Comparison of ENCODE assay signal across 11 mouse cellular contexts in the genomic region with DNA sequence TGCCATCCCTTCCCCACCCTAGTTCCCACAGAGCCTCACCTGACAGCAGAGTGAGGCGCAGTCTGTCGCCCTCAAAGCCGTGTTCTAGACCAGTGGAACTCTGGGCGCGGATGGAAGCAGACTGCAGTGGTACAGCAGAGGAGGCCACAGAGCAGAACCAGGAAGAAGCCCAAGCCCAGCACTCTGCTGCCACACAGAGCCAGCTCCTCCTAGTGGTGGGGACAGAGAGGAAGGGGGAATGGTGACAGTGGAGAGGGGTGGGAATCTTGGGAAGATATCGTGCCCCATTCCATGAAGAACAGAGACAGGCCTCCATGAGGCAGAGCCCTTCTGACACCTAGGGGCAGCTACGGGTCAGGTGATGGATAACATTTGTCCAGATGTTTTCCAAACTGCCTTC. TPM values are rescaled to one million over a fixed set of nuclear protein-coding genes. Genes with fewer than 3 reads are reported as not detected.
DNase-seq lines count a peak whose midpoint lies in the region; ATAC-seq and TF ChIP-seq lines count a peak whose summit lies in the region.
"Had no signal": no experiment of that assay in that cellular context is flagged by ENCODE, and none has a peak within 500 bp of the region (broad histone marks: within the 10 kb centered on the region; RNA-seq: fewer than 3 reads in every experiment).

No protein-coding gene starts in this region.

- WGBS in cerebellum, adult 2 months: 56% methylated on average over 7 of the region's 7 CpGs
- 39% methylated on average over 7 of the region's 7 CpGs for WGBS in limb, embryonic 13.5 days
- WGBS in limb, embryonic 10.5 days: 44% methylated on average over 7 of the region's 7 CpGs
- 40% methylated on average over 7 of the region's 7 CpGs for WGBS in lung, embryonic 14.5 days

- no peak for DNase-seq in cerebellum, adult 2 months
- no peak for DNase-seq in cerebellum, adult 8-10 months
- DNase-seq in limb, embryonic 10.5 days (ENCODE audit: low spot score): no peak
- DNase-seq in R1 (ENCODE audit: low read depth, low spot score): peak; percentile 64
- no peak for DNase-seq in lung, embryonic 14.5 days
- no peak for DNase-seq in urinary bladder, postnatal 36 days (ENCODE audit: low spot score in 2 of 2)
- DNase-seq in cerebellum, postnatal 36 days: no peak
- DNase-seq: left cerebral cortex, postnatal 4 days; right cerebral cortex, postnatal 25 days had no signal

- H3K27ac ChIP-seq in cerebellum, adult 2 months (ENCODE audit: insufficient read depth, low read length): no peak overlapping the region
- no peak overlapping the region for H3K27ac ChIP-seq in limb, embryonic 13.5 days
- H3K27ac ChIP-seq in limb, embryonic 10.5 days: no peak overlapping the region
- H3K27ac ChIP-seq in lung, embryonic 14.5 days (ENCODE audit: low read depth): no peak overlapping the region
- H3K27ac ChIP-seq: heart, embryonic 15.5 days had no signal

- H3K4me1 ChIP-seq in cerebellum, adult 2 months (ENCODE audit: control insufficient read depth, insufficient read depth, low read length): no peaks in the 10 kb centered on the region
- H3K4me1 ChIP-seq in limb, embryonic 13.5 days: no peaks in the 10 kb centered on the region
- H3K4me1 ChIP-seq in limb, embryonic 10.5 days: peaks cover under 1% of the 10 kb centered on the region
- H3K4me1 ChIP-seq in lung, embryonic 14.5 days (ENCODE audit: insufficient read depth): no peaks in the 10 kb centered on the region

- no peaks in the 10 kb centered on the region for H3K27me3 ChIP-seq in cerebellum, adult 2 months (ENCODE audit: control insufficient read depth, insufficient read depth, low read length)
- H3K27me3 ChIP-seq in limb, embryonic 13.5 days: no peaks in the 10 kb centered on the region
- no peaks in the 10 kb centered on the region for H3K27me3 ChIP-seq in limb, embryonic 10.5 days (ENCODE audit: low read depth, poor library complexity, severe bottlenecking)
- no peaks in the 10 kb centered on the region for H3K27me3 ChIP-seq in lung, embryonic 14.5 days (ENCODE audit: insufficient read depth, low read length)
- H3K27me3 ChIP-seq: heart, embryonic 15.5 days had no signal

- H3K36me3 ChIP-seq in limb, embryonic 13.5 days: peaks cover 12% of the 10 kb centered on the region; the same call in 1 of the 2 replicates
- peaks cover 14% of the 10 kb centered on the region for H3K36me3 ChIP-seq in limb, embryonic 10.5 days
- H3K36me3 ChIP-seq in lung, embryonic 14.5 days (ENCODE audit: insufficient read depth): 0 out of 2 replicates have a peak, but pooled peaks cover 7% of the 10 kb centered on the region

- H3K4me3 ChIP-seq in cerebellum, adult 2 months (replicated peaks; ENCODE audit: insufficient read depth, low read depth, low read length): no peak overlapping the region
- no peak overlapping the region for H3K4me3 ChIP-seq in limb, embryonic 13.5 days
- H3K4me3 ChIP-seq in limb, embryonic 10.5 days: no peak overlapping the region
- no peak overlapping the region for H3K4me3 ChIP-seq in lung, embryonic 14.5 days (ENCODE audit: low read depth, low read length)
- H3K4me3 ChIP-seq: heart, embryonic 15.5 days had no signal

- no peak for TF ChIP-seq POLR2A in cerebellum, adult 2 months (IDR thresholded peaks at IDR 0.05; ENCODE audit: borderline replicate concordance, insufficient read depth, low read length)

- TF ChIP-seq CTCF in cerebellum, adult 2 months (IDR thresholded peaks at IDR 0.05; ENCODE audit: borderline replicate concordance, insufficient read depth, low read depth, low read length): 0 out of 2 replicates have a peak, but pooled peaks have one; percentile 2
- TF ChIP-seq CTCF in lung, embryonic 14.5 days (IDR thresholded peaks at IDR 0.05; ENCODE audit: low read depth): peak; percentile 55

- H3K4me2 ChIP-seq in limb, embryonic 13.5 days (replicated peaks): no peak overlapping the region
- no peak overlapping the region for H3K4me2 ChIP-seq in lung, embryonic 14.5 days
- H3K4me2 ChIP-seq: heart, embryonic 15.5 days had no signal

- no peak for ATAC-seq in limb, embryonic 13.5 days (ENCODE audit: low FRiP score, low read depth)
- no peak for ATAC-seq in lung, embryonic 14.5 days (ENCODE audit: insufficient read depth)

- H3K9ac ChIP-seq in limb, embryonic 13.5 days: 0 out of 2 replicates have a peak overlapping the region, but pooled peaks have one; percentile 13
- no peak overlapping the region for H3K9ac ChIP-seq in lung, embryonic 14.5 days
- H3K9ac ChIP-seq: heart, embryonic 15.5 days had no signal

- H3K9me3 ChIP-seq in limb, embryonic 13.5 days: no peaks in the 10 kb centered on the region
- no peaks in the 10 kb centered on the region for H3K9me3 ChIP-seq in limb, embryonic 10.5 days (replicated peaks)
- no peaks in the 10 kb centered on the region for H3K9me3 ChIP-seq in lung, embryonic 14.5 days (ENCODE audit: low read depth, low read length)
- H3K9me3 ChIP-seq: heart, embryonic 15.5 days had no signal

RNA-seq across cellular contexts. Expression of a gene that starts 4.3 kb away (rescaled TPM):
- polyA plus RNA-seq in cerebellum, adult 2 months (2012; rRNA removed): 107 and 108 TPM in 2 replicates
- polyA plus RNA-seq in limb, embryonic 13.5 days (2015; fragmentation: Nextera tagmentation; extraction: Ambion mirVana): 54.4 and 57.2 TPM in 2 replicates
- polyA plus RNA-seq in limb, embryonic 10.5 days (2016; fragmentation: Nextera tagmentation; extraction: Ambion mirVana): 48.5 and 56.4 TPM in 2 replicates
- polyA plus RNA-seq in lung, embryonic 14.5 days (2014; fragmentation: Nextera tagmentation; extraction: Ambion mirVana): 34.8 and 40.1 TPM in 2 replicates

RNA-seq across cellular contexts. Expression of a gene that starts 26.7 kb away (rescaled TPM):
- polyA plus RNA-seq in cerebellum, adult 2 months (2012; rRNA removed): 67.3 and 67.6 TPM in 2 replicates
- polyA plus RNA-seq in limb, embryonic 13.5 days (2015; fragmentation: Nextera tagmentation; extraction: Ambion mirVana): 96.8 and 108 TPM in 2 replicates
- polyA plus RNA-seq in limb, embryonic 10.5 days (2016; fragmentation: Nextera tagmentation; extraction: Ambion mirVana): 117 and 131 TPM in 2 replicates
- 92.9 and 99.7 TPM in 2 replicates for polyA plus RNA-seq in lung, embryonic 14.5 days (2014; fragmentation: Nextera tagmentation; extraction: Ambion mirVana)

RNA-seq across cellular contexts. Expression of a gene that starts 27.1 kb away (rescaled TPM):
- 60.9 and 63.1 TPM in 2 replicates for polyA plus RNA-seq in cerebellum, adult 2 months (2012; rRNA removed)
- 39.8 and 48.3 TPM in 2 replicates for polyA plus RNA-seq in limb, embryonic 13.5 days (2015; fragmentation: Nextera tagmentation; extraction: Ambion mirVana)
- 51.9 and 57.2 TPM in 2 replicates for polyA plus RNA-seq in limb, embryonic 10.5 days (2016; fragmentation: Nextera tagmentation; extraction: Ambion mirVana)
- 19.9 and 26.7 TPM in 2 replicates for polyA plus RNA-seq in lung, embryonic 14.5 days (2014; fragmentation: Nextera tagmentation; extraction: Ambion mirVana)

RNA-seq across cellular contexts. Expression of a gene that starts 33.9 kb away (rescaled TPM):
- 29.8 and 37.5 TPM in 2 replicates for polyA plus RNA-seq in cerebellum, adult 2 months (2012; rRNA removed)
- 24.5 and 27.0 TPM in 2 replicates for polyA plus RNA-seq in limb, embryonic 13.5 days (2015; fragmentation: Nextera tagmentation; extraction: Ambion mirVana)
- polyA plus RNA-seq in limb, embryonic 10.5 days (2016; fragmentation: Nextera tagmentation; extraction: Ambion mirVana): 15.6 and 16.6 TPM in 2 replicates
- polyA plus RNA-seq in lung, embryonic 14.5 days (2014; fragmentation: Nextera tagmentation; extraction: Ambion mirVana): 26.7 and 31.5 TPM in 2 replicates

RNA-seq across cellular contexts. Expression of a gene that starts 39.8 kb away (rescaled TPM):
- 130 and 140 TPM in 2 replicates for polyA plus RNA-seq in cerebellum, adult 2 months (2012; rRNA removed)
- 16.9 and 17.2 TPM in 2 replicates for polyA plus RNA-seq in limb, embryonic 13.5 days (2015; fragmentation: Nextera tagmentation; extraction: Ambion mirVana)
- polyA plus RNA-seq in limb, embryonic 10.5 days (2016; fragmentation: Nextera tagmentation; extraction: Ambion mirVana): 19.5 and 20.3 TPM in 2 replicates
- polyA plus RNA-seq in lung, embryonic 14.5 days (2014; fragmentation: Nextera tagmentation; extraction: Ambion mirVana): 12.1 and 15.7 TPM in 2 replicates
